Mouse (Mus musculus) brown adipose tissue, adult 24 weeks (tissue): Measurements from ENCODE around the gene Mia. TPM values are rescaled to one million over a fixed set of nuclear protein-coding genes. Genes with fewer than 3 reads are reported as not detected.

Experiments
- H3K27ac ChIP-seq: fragments of 200-500 bp; replicated peaks from 2 replicates; pipeline ENCODE4 v1.5.1; 2012; ENCODE audit warnings: low read depth, mild to moderate bottlenecking, low read length
- H3K4me1 ChIP-seq: fragments of 200-500 bp; 2 replicates; pipeline ENCODE4 v1.6.1; 2012; ENCODE audit warnings: low read length, mixed read lengths; ENCODE audit not compliant: control insufficient read depth, insufficient read depth, insufficient read length
- H3K4me3 ChIP-seq: fragments of 200-500 bp; 2 replicates; pipeline ENCODE4 v1.5.1; 2012; ENCODE audit warnings: low read depth, mild to moderate bottlenecking, low read length, moderate library complexity; ENCODE audit not compliant: insufficient read depth
- polyA plus RNA-seq: library from polyadenylated mRNA; stranded (reverse); fragments of >200 nt; gene quantifications from 2 replicates; pipeline ENCODE4 v1.2.4, GENCODE M21; 2012; ENCODE audit not compliant: missing spikeins, insufficient read depth, insufficient read length

The Mia gene
- polyA plus RNA-seq, 1 experiment, result not detected

GRCm38 (mm10) chr7:27174496-27174895 is 6.5 kb downstream of the Mia start:
- Histone ChIP-seq H3K27ac (no peak overlapping the region), H3K4me1 (peaks cover 1% of the 10 kb centered on the region; the same call in 1 of the 2 replicates), H3K4me3 (no peak overlapping the region)

- Histone ChIP-seq H3K4me3 (no peak overlapping the region), H3K27ac (no peak overlapping the region), H3K4me1 (no peaks in the 10 kb centered on the region)
Measured at GRCm38 (mm10) chr7:27170981-27171380, 10.0 kb downstream of the Mia start.

- Histone ChIP-seq H3K27ac (no peak overlapping the region), H3K4me1 (peaks cover 17% of the 10 kb centered on the region), H3K4me3 (no peak overlapping the region)
Measured at GRCm38 (mm10) chr7:27168371-27168770, 12.6 kb downstream of the Mia start.

- peak overlapping the region; percentile 90 for H3K27ac ChIP-seq
- H3K4me3 ChIP-seq, result peak overlapping the region; percentile 70
Measured at GRCm38 (mm10) chr7:27167475-27168094, 13.4 kb downstream of the Mia start.

GRCm38 (mm10) chr7:27166614-27167474 is 14.1 kb downstream of the Mia start, which contains the start of gene Egln2:
Gene Egln2, minus strand, starts transcription at chr7:27166802.
- Histone ChIP-seq H3K4me1 (peaks cover 22% of the 10 kb centered on the region), H3K4me3 (peak within 1 kb of the TSS; percentile 89), H3K27ac (peak within 1 kb of the TSS; percentile 96)

More at GRCm38 (mm10) chr7:27167475-27168094, 13.4 kb downstream of the Mia start:
- H3K4me1 ChIP-seq, result peaks cover 22% of the 10 kb centered on the region

GRCm38 (mm10) chr7:27166229-27166613 is 14.7 kb downstream of the Mia start:
- Histone ChIP-seq H3K27ac (peak overlapping the region; percentile 96), H3K4me1 (peaks cover 26% of the 10 kb centered on the region), H3K4me3 (peak overlapping the region; percentile 89)

GRCm38 (mm10) chr7:27165696-27166095 is 15.3 kb downstream of the Mia start:
- Histone ChIP-seq H3K4me1 (peaks cover 30% of the 10 kb centered on the region), H3K27ac (peak overlapping the region; percentile 96), H3K4me3 (peak overlapping the region; percentile 89)

GRCm38 (mm10) chr7:27165007-27165655 is 15.8 kb downstream of the Mia start:
- peak overlapping the region; percentile 89 for H3K4me3 ChIP-seq
- H3K27ac ChIP-seq, result peak overlapping the region; percentile 96; the same call in 1 of the 2 replicates
- H3K4me1 ChIP-seq, result peaks cover 36% of the 10 kb centered on the region

- H3K4me3 ChIP-seq, result peak overlapping the region; percentile 89; the same call in 1 of the 2 replicates
Measured at GRCm38 (mm10) chr7:27164112-27164947, 16.6 kb downstream of the Mia start.

GRCm38 (mm10) chr7:27163450-27163805 is 17.5 kb downstream of the Mia start:
- peaks cover 39% of the 10 kb centered on the region for H3K4me1 ChIP-seq
- no peak overlapping the region for H3K4me3 ChIP-seq
- no peak overlapping the region for H3K27ac ChIP-seq

More at GRCm38 (mm10) chr7:27164112-27164947, 16.6 kb downstream of the Mia start:
- Histone ChIP-seq H3K27ac (no peak overlapping the region), H3K4me1 (peaks cover 39% of the 10 kb centered on the region)

- Histone ChIP-seq H3K4me1 (peaks cover 39% of the 10 kb centered on the region), H3K4me3 (no peak overlapping the region), H3K27ac (0 out of 2 replicates have a peak overlapping the region, but pooled peaks have one; percentile 2)
Measured at GRCm38 (mm10) chr7:27162780-27163449, 18.0 kb downstream of the Mia start.

- H3K4me1 ChIP-seq, result peaks cover 39% of the 10 kb centered on the region
- no peak overlapping the region for H3K27ac ChIP-seq
- H3K4me3 ChIP-seq, result no peak overlapping the region
Measured at GRCm38 (mm10) chr7:27161744-27162143, 19.2 kb downstream of the Mia start.

GRCm38 (mm10) chr7:27160921-27161320 is 20.0 kb downstream of the Mia start:
- no peak overlapping the region for H3K4me3 ChIP-seq
- H3K27ac ChIP-seq, result 0 out of 2 replicates have a peak overlapping the region, but pooled peaks have one; percentile 3
- peaks cover 39% of the 10 kb centered on the region for H3K4me1 ChIP-seq

- peak overlapping the region; percentile 51 for H3K27ac ChIP-seq
- no peak overlapping the region; the same call in 1 of the 2 replicates for H3K4me3 ChIP-seq
- peaks cover 32% of the 10 kb centered on the region for H3K4me1 ChIP-seq
Measured at GRCm38 (mm10) chr7:27159882-27160281, 21.1 kb downstream of the Mia start.
